Mouse (Mus musculus) forebrain, embryonic 14.5 days (tissue): ENCODE data around the gene Garnl3. TPM values are rescaled to one million over a fixed set of nuclear protein-coding genes. Genes with fewer than 3 reads are reported as not detected.

ENCODE experiments used
- ATAC-seq: fragments of 200-750 bp; cut with Nextera tagmentation; 2 replicates; pipeline ENCODE4 v1.8.0; 2017; ENCODE audit warnings: mild to moderate bottlenecking, moderate library complexity
- DNase-seq: peaks from one replicate; pipeline ENCODE4 v3.0.0-alpha.2; 2015; ENCODE audit warnings: low spot score
- H3K27ac ChIP-seq: fragments of 300-500 bp; sonication (generic); 2 replicates; pipeline ENCODE4 v1.5.1; 2014; ENCODE audit warnings: low read depth, mild to moderate bottlenecking, control low read depth, low read length, moderate library complexity
- H3K27me3 ChIP-seq: fragments of 300-500 bp; sonication (generic); replicated peaks from 2 replicates; pipeline ENCODE4 v1.6.1; 2014; ENCODE audit warnings: low read length, control low read depth, mixed read lengths; ENCODE audit not compliant: control insufficient read depth, insufficient read depth
- H3K36me3 ChIP-seq: fragments of 300-500 bp; sonication (generic); 2 replicates; pipeline ENCODE4 v1.6.1; 2014; ENCODE audit warnings: low read length, control low read depth; ENCODE audit not compliant: control insufficient read depth, insufficient read depth
- H3K4me1 ChIP-seq: fragments of 300-500 bp; sonication (generic); 2 replicates; pipeline ENCODE4 v1.6.1; 2014; ENCODE audit warnings: antibody characterized with exemption, low read length, control low read depth; ENCODE audit not compliant: control insufficient read depth, insufficient read depth
- H3K4me2 ChIP-seq: fragments of 300-500 bp; sonication (generic); 2 replicates; pipeline ENCODE4 v1.6.1; 2014; ENCODE audit warnings: mild to moderate bottlenecking, control low read depth, low read length
- H3K4me3 ChIP-seq: fragments of 300-500 bp; sonication (generic); 2 replicates; pipeline ENCODE4 v1.5.1; 2014; ENCODE audit warnings: low read depth, low read length, control low read depth
- H3K9ac ChIP-seq: fragments of 300-500 bp; sonication (generic); 2 replicates; pipeline ENCODE4 v1.6.1; 2014; ENCODE audit warnings: mild to moderate bottlenecking, low read length, control low read depth, moderate library complexity
- H3K9me3 ChIP-seq: fragments of 300-500 bp; sonication (generic); replicated peaks from 2 replicates; pipeline ENCODE4 v1.6.1; 2016; ENCODE audit warnings: low read length, control low read depth, mixed read lengths; ENCODE audit not compliant: control insufficient read depth
- WGBS: fragments of 180-500 bp; shearing (Covaris S2); extraction: QIAGEN DNeasy Blood & Tissue Kit; methylation state at CpG from one replicate; pipeline ENCODE4 v1.1.7; 2014; 5-methylcytosine and 5-hydroxymethylcytosine counted together
- polyA plus RNA-seq: library from polyadenylated mRNA; unstranded; fragments of >200 nt; fragmentation: Nextera tagmentation; extraction: Ambion mirVana; gene quantifications from 2 replicates; pipeline ENCODE4 v1.2.1, GENCODE M21; 2014

Gene Garnl3
- polyA plus RNA-seq, 1 experiment from 2014 or later = 21.3 TPM

- Histone ChIP-seq H3K4me3 (no peak overlapping the region), H3K4me1 (no peaks in the 10 kb centered on the region), H3K27me3 (0 out of 2 replicates have a peak, but pooled peaks cover 5% of the 10 kb centered on the region), H3K9ac (no peak overlapping the region), H3K27ac (no peak overlapping the region), H3K4me2 (no peak overlapping the region), H3K36me3 (peaks cover 20% of the 10 kb centered on the region), H3K9me3 (no peaks in the 10 kb centered on the region)
- ATAC-seq = no peak
- WGBS = 92% methylated on average over 9 of the region's 9 CpGs
- DNase-seq = no peak
Observed at GRCm38 (mm10) chr2:33137244-33137643, 5.8 kb upstream of the Garnl3 start.

GRCm38 (mm10) chr2:33136366-33136765 is 4.9 kb upstream of the Garnl3 start:
- 0 out of 2 replicates have a peak, but pooled peaks cover 5% of the 10 kb centered on the region for H3K27me3 ChIP-seq
- WGBS = 96% methylated on average over 6 of the region's 6 CpGs
- no peak overlapping the region for H3K27ac ChIP-seq
- ATAC-seq (no peak), DNase-seq (no peak)
- H3K9me3 ChIP-seq = no peaks in the 10 kb centered on the region
- peaks cover 18% of the 10 kb centered on the region for H3K36me3 ChIP-seq
- H3K9ac ChIP-seq = no peak overlapping the region
- H3K4me2 ChIP-seq = no peak overlapping the region
- H3K4me3 ChIP-seq = no peak overlapping the region
- H3K4me1 ChIP-seq = no peaks in the 10 kb centered on the region

DNA sequence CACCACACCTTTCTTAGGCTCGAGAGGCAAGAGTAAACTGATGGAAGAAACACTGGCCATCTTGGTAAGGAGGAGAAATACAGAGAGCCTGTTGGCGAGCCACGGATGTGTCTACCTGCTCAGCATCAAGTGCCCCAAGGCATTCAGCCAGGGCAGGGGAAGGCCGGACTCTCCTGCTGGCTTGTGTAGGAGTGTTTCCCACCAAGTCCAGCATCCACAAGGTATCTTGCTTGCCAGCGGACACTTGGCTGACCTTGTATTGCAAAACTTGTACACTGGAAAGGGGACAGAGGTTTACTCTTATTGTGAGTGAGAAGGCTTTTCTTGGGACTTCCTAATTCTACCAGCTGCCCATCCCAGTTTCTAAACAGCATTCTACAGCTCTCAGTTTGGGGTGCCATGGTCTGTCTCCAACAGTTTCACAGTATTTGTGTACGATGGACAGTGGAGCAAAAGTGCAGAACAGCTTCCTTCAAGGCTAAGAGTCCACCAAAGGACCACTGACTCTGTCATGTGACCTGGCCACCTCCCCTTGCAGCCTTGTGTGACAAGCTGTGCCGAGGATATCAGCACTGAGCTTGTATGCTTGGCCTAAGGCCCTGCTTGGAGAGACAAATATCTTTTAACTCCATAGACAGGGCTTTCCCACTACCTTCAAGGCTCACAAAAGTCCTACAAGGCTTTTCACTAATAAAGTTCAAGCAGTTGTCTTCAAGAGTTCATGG is 3.5 kb upstream of the Garnl3 start:
- 82% methylated on average over 7 of the region's 7 CpGs for WGBS
- H3K36me3 ChIP-seq = peaks cover 18% of the 10 kb centered on the region
- H3K4me2 ChIP-seq = no peak overlapping the region

GRCm38 (mm10) chr2:33132306-33132705 is 852 bp upstream of the Garnl3 start:
- WGBS = 2% methylated on average over 7 of the region's 7 CpGs
- H3K27ac ChIP-seq = no peak overlapping the region
- ATAC-seq (no peak), DNase-seq (peak; percentile 8)
- H3K36me3 ChIP-seq = peaks cover 7% of the 10 kb centered on the region; the same call in 1 of the 2 replicates
- H3K4me3 ChIP-seq = no peak overlapping the region
- H3K4me2 ChIP-seq = no peak overlapping the region
- H3K9ac ChIP-seq = no peak overlapping the region
- no peaks in the 10 kb centered on the region for H3K9me3 ChIP-seq
- H3K27me3 ChIP-seq = 0 out of 2 replicates have a peak, but pooled peaks cover 5% of the 10 kb centered on the region
- H3K4me1 ChIP-seq = peaks cover 8% of the 10 kb centered on the region

More for the DNA sequence above, 3.5 kb upstream of the Garnl3 start:
- DNase-seq = no peak
- ATAC-seq = no peak
- H3K27me3 ChIP-seq = 0 out of 2 replicates have a peak, but pooled peaks cover 5% of the 10 kb centered on the region
- H3K9ac ChIP-seq = no peak overlapping the region
- H3K27ac ChIP-seq = no peak overlapping the region
- H3K4me3 ChIP-seq = no peak overlapping the region
- H3K9me3 ChIP-seq = no peaks in the 10 kb centered on the region
- no peaks in the 10 kb centered on the region; the same call in 1 of the 2 replicates for H3K4me1 ChIP-seq

DNA sequence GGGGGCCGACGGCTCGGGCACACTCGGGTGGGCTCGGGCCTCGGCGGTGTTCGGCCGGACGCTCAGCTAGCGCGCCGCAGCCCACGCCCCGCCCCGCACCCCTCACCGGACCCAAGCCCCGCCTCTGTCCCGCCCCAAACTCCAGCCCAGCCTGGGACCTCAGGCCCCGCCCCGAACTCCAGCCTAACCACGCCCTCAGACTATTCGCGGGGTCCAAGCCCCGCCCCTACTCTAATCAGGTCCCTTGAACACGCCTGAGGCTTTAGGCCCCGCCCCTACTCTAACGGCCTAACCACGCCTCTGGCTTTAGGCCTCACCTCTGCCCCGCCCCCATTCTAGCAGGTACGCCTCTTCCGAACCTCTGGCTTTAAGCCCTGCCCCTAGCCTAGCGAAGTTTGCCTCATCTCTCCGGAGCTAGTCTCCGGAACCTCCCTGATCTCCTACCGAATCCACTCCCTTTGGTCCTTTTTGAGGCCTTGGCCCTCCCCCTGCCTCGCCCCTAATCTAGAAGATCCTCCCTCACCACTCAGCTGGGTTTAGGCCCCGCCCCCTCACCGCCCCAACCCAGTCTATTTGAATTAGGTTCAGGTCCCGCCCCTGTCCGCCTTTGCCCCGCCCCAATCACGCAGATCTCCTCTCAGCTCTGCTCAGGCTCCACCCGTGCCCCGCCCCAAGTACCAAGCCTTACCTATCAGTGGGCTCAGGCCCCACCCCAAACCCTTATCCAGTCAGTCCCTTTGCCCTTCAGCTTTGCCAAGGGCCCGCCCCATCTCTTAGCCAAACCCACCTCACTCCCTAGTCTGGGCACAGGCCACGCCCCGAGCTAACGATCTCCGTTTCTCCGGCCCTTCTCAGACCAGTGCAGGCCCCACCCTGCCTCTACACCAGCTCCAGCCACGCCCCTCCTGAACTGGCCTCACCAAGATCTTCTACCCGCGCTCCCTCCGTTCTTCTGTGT is 649 bp downstream of the Garnl3 start:
- WGBS = under 1% methylated on average over 53 of the region's 55 CpGs
- H3K36me3 ChIP-seq = no peaks in the 10 kb centered on the region
- peak overlapping the region; percentile 98 for H3K4me2 ChIP-seq
- peak; percentile 93 for DNase-seq
- H3K9ac ChIP-seq = peak overlapping the region; percentile 77
- 0 out of 2 replicates have a peak, but pooled peaks cover 5% of the 10 kb centered on the region for H3K27me3 ChIP-seq
- no peaks in the 10 kb centered on the region for H3K9me3 ChIP-seq
- no peak overlapping the region; the same call in 1 of the 2 replicates for H3K27ac ChIP-seq
- ATAC-seq = peak; percentile 85
- H3K4me1 ChIP-seq = peaks cover 8% of the 10 kb centered on the region
- peak overlapping the region; percentile 66 for H3K4me3 ChIP-seq

- ATAC-seq (no peak), DNase-seq (no peak)
- no peaks in the 10 kb centered on the region for H3K9me3 ChIP-seq
- no peaks in the 10 kb centered on the region for H3K36me3 ChIP-seq
- peak overlapping the region; percentile 98 for H3K4me2 ChIP-seq
- 0 out of 2 replicates have a peak, but pooled peaks cover 3% of the 10 kb centered on the region for H3K27me3 ChIP-seq
- peaks cover 8% of the 10 kb centered on the region for H3K4me1 ChIP-seq
- peak overlapping the region; percentile 66 for H3K4me3 ChIP-seq
- H3K27ac ChIP-seq = no peak overlapping the region
- 2% methylated on average over 30 of the region's 33 CpGs for WGBS
- peak overlapping the region; percentile 77 for H3K9ac ChIP-seq
Observed at GRCm38 (mm10) chr2:33130141-33130525, 1.3 kb downstream of the Garnl3 start.

DNA sequence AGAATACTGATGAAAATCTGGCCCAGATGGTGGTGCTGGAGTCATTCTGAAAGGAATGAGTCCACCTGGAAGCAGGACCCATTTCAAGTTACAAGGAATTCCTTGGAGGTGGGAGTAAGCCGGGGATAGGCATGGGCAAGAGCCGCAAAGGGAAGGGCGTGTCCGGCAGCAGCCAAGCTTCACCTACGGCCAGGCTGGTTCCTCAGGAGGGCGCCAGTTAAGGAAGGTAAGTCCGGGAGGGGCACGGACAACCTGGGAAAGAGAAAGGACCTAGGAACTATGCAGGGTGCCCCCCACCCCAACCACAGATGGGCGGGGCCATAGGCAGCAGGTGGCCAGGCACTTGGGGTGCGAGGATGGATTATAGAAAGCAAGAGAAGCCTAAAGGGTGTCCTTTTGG is 1.8 kb downstream of the Garnl3 start:
- ATAC-seq (no peak), DNase-seq (peak; percentile 14)

DNA sequence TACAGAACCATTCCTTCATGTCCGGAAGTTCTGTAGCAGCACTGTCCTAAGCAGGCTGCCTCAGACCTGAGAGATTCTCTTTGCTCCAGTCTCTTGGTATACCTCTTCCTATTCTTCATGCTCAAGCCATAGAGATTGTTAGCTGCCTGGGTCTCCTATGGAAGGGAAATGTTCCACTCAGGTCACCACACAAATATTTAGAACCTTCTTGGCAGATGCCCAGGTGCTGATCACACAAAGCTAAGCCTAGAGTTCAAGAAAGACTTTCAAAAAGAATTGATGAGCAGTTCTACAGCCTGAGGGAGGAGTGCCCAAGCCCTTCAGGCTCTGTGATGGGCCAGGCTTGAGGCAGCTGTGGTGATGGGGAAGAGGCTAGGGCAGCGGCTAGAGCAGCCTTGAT is 2.4 kb downstream of the Garnl3 start:
- Histone ChIP-seq H3K9ac (no peak overlapping the region), H3K4me2 (peak overlapping the region; percentile 98), H3K27ac (no peak overlapping the region), H3K4me3 (no peak overlapping the region), H3K9me3 (no peaks in the 10 kb centered on the region), H3K4me1 (peaks cover 8% of the 10 kb centered on the region), H3K36me3 (no peaks in the 10 kb centered on the region), H3K27me3 (0 out of 2 replicates have a peak, but pooled peaks cover 3% of the 10 kb centered on the region)
- DNase-seq (no peak), ATAC-seq (no peak)
- WGBS = 74% methylated on average over 2 of the region's 2 CpGs

More for the DNA sequence above, 1.8 kb downstream of the Garnl3 start:
- WGBS = 3% methylated on average over 10 of the region's 10 CpGs
- H3K4me1 ChIP-seq = peaks cover 8% of the 10 kb centered on the region
- no peaks in the 10 kb centered on the region for H3K9me3 ChIP-seq
- peak overlapping the region; percentile 66 for H3K4me3 ChIP-seq
- H3K4me2 ChIP-seq = peak overlapping the region; percentile 98
- no peaks in the 10 kb centered on the region for H3K36me3 ChIP-seq
- H3K27ac ChIP-seq = no peak overlapping the region
- H3K9ac ChIP-seq = peak overlapping the region; percentile 77
- 0 out of 2 replicates have a peak, but pooled peaks cover 3% of the 10 kb centered on the region for H3K27me3 ChIP-seq
